Mouse (Mus musculus) bone marrow macrophage, adult 2 months (primary cell): ENCODE data around the gene Ctla4.

ENCODE experiments used
- CTCF ChIP-seq: IDR thresholded peaks from 2 replicates; pipeline ENCODE4 v1.5.1; 2012; ENCODE audit warnings: low read depth, mild to moderate bottlenecking, low read length, moderate library complexity
- POLR2A ChIP-seq: IDR thresholded peaks from 2 replicates; pipeline ENCODE4 v1.6.1; 2012; ENCODE audit warnings: mild to moderate bottlenecking, low read depth, low read length, borderline replicate concordance

GRCm38 (mm10) chr1:60863701-60864100, 23.1 kb upstream of the Ctla4 start:
- TF ChIP-seq CTCF = no peak
- TF ChIP-seq POLR2A = no peak
